Mouse (Mus musculus) urinary bladder, postnatal 0 days (tissue): Measurements from ENCODE around the gene Nudt19. TPM values are rescaled to one million over a fixed set of nuclear protein-coding genes. Genes with fewer than 3 reads are reported as not detected.

ENCODE experiments used
- polyA plus RNA-seq: library from polyadenylated mRNA; unstranded; fragments of >200 nt; fragmentation: Nextera tagmentation; extraction: Ambion mirVana; gene quantifications from 2 replicates; pipeline ENCODE4 v1.2.1, GENCODE M21; 2015

Gene Nudt19
- 40.2 and 40.9 TPM in 2 replicates for polyA plus RNA-seq

DNA sequence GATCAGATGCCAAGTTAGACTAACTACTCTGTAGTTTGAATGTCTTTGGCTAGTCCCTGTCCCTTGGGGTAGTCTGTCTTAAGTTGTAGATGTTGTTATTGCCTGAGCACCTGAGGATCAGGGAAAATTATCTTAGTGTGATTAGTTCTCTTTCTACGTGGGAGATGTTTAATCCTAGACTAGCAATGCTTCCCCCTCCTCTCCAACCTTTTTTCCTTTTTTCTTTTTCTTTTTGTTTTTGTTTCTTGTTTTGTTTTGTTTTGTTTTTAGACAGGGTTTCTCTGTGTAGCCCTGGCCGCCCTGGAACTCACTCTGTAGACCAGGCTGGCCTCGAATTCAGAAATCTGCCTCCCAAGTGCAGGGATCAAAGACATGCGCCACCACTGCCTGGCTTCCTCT, at the start of gene Nudt19:
Gene Nudt19 (minus strand): TSS at position 100 of the 399 bp plus-strand sequence.

GRCm38 (mm10) chr7:35586055-35586905, 30.2 kb upstream of the Nudt19 start, which contains the start of gene Ankrd27:
Ankrd27 (plus strand) TSS chr7:35586244.

GRCm38 (mm10) chr7:35585191-35586054, 29.3 kb upstream of the Nudt19 start, which contains the start of gene Rgs9bp:
Rgs9bp (minus strand) TSS chr7:35585582.

DNA sequence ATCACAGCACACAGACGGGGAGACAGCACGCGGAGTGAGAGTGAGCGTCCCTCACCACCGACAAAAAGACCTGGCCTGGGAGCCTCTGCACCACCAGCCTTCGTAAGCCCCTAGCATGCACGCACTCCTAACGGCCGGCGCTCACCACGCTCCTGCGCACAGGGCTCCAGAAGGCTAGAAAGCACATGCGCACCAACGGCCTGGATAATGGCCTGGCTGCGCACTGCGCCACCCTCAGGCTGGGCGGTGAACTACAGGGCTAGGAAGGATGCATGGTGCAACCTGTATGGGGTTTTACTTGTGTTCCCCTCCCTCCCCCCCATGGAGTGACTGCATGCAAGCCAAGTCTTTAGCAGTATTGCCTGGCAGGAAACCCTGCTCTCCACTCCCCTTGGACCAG, 18.5 kb downstream of the Nudt19 start, which contains the start of gene Tdrd12:
Gene Tdrd12 (minus strand): TSS at position 184 of the 400 bp plus-strand sequence.

Other genes with a start within 250 kb of the Nudt19 start
- gene Gpatch1, start 237.9 kb downstream of the Nudt19 start, polyA plus RNA-seq = 8.2 and 9.0 TPM in 2 replicates
- gene Rhpn2, start 222.1 kb downstream of the Nudt19 start, polyA plus RNA-seq = 5.5 and 5.8 TPM in 2 replicates
- 7.8 and 8.3 TPM in 2 replicates for gene Faap24, start 159.5 kb downstream of the Nudt19 start, polyA plus RNA-seq
- gene Cep89, start 159.3 kb downstream of the Nudt19 start, polyA plus RNA-seq = 14.0 and 15.0 TPM in 2 replicates
- gene Slc7a9, start 107.5 kb downstream of the Nudt19 start, polyA plus RNA-seq = 0.10 TPM in 1 of 2 replicates, not detected in the other
- gene Tdrd12, start 18.6 kb downstream of the Nudt19 start, polyA plus RNA-seq = 0.04 and 0.10 TPM in 2 replicates
- 0.17 and 0.29 TPM in 2 replicates for gene Rgs9bp, start 29.3 kb upstream of the Nudt19 start, polyA plus RNA-seq
- gene Ankrd27, start 29.9 kb upstream of the Nudt19 start, polyA plus RNA-seq = 22.1 and 27.3 TPM in 2 replicates
- gene Pdcd5, start 91.2 kb upstream of the Nudt19 start, polyA plus RNA-seq = 218 and 223 TPM in 2 replicates
- 23.1 and 25.1 TPM in 2 replicates for gene Dpy19l3, start 198.2 kb upstream of the Nudt19 start, polyA plus RNA-seq
- 7.3 and 9.0 TPM in 2 replicates for gene Zfp507, start 246.7 kb upstream of the Nudt19 start, polyA plus RNA-seq